Mouse (Mus musculus) heart, embryonic 14.5 days (tissue): Measurements from ENCODE around the gene Pcsk6. TPM values are rescaled to one million over a fixed set of nuclear protein-coding genes. Genes with fewer than 3 reads are reported as not detected.

Source experiments
- ATAC-seq: fragments of 200-750 bp; cut with Nextera tagmentation; 2 replicates; pipeline ENCODE4 v1.8.0; 2017; ENCODE audit warnings: low read depth, moderate TSS enrichment; ENCODE audit not compliant: insufficient number of reproducible peaks, insufficient read depth, low FRiP score
- H3K27ac ChIP-seq, 2 experiments: fragments of 200-500 bp in 1 of 2; fragments of 300-500 bp in 1 of 2; sonication (generic) in 1 of 2; replicated peaks in 1 of 2; 2 replicates each; pipeline ENCODE4 v1.5.1; 2012 to 2014; ENCODE audit warnings: low read depth in 2 of 2, low read length in 2 of 2, control low read depth in 1 of 2, mild to moderate bottlenecking in 1 of 2, mixed read lengths in 1 of 2; ENCODE audit not compliant: control insufficient read depth in 1 of 2, insufficient read depth in 1 of 2
- H3K27me3 ChIP-seq: fragments of 300-500 bp; sonication (generic); 2 replicates; pipeline ENCODE4 v1.6.1; 2014; ENCODE audit warnings: mild to moderate bottlenecking, low read length, control low read depth; ENCODE audit not compliant: control insufficient read depth, insufficient read depth
- H3K36me3 ChIP-seq: fragments of 300-500 bp; sonication (generic); 2 replicates; pipeline ENCODE4 v1.6.1; 2014; ENCODE audit warnings: mild to moderate bottlenecking, control low read depth, low read length, mixed read lengths; ENCODE audit not compliant: control insufficient read depth, insufficient read depth
- H3K4me1 ChIP-seq, 2 experiments: fragments of 200-500 bp in 1 of 2; fragments of 300-500 bp in 1 of 2; sonication (generic) in 1 of 2; 2 replicates each; pipeline ENCODE4 v1.6.1; 2012 to 2014; ENCODE audit warnings: low read length in 2 of 2, control low read depth in 1 of 2, mixed read lengths in 1 of 2; ENCODE audit not compliant: control insufficient read depth in 2 of 2, insufficient read depth in 2 of 2
- H3K4me2 ChIP-seq: fragments of 300-500 bp; sonication (generic); 2 replicates; pipeline ENCODE4 v1.6.1; 2014; ENCODE audit warnings: mild to moderate bottlenecking, low read length
- H3K4me3 ChIP-seq, 2 experiments: fragments of 200-500 bp in 1 of 2; fragments of 300-500 bp in 1 of 2; sonication (generic) in 1 of 2; 2 replicates each; pipeline ENCODE4 v1.5.1; 2012 to 2014; ENCODE audit warnings: low read length in 2 of 2, mild to moderate bottlenecking in 2 of 2, control low read depth in 1 of 2, low read depth in 1 of 2, moderate library complexity in 1 of 2; ENCODE audit not compliant: control insufficient read depth in 1 of 2, insufficient read depth in 1 of 2
- H3K9ac ChIP-seq: fragments of 300-500 bp; sonication (generic); 2 replicates; pipeline ENCODE4 v1.6.1; 2014; ENCODE audit warnings: mild to moderate bottlenecking, low read length
- H3K9me3 ChIP-seq: fragments of 300-500 bp; sonication (generic); 2 replicates; pipeline ENCODE4 v1.6.1; 2016; ENCODE audit warnings: low read length, control low read depth; ENCODE audit not compliant: control insufficient read depth
- WGBS: fragments of 180-500 bp; shearing (Covaris S2); extraction: QIAGEN DNeasy Blood & Tissue Kit; methylation state at CpG from one replicate; pipeline ENCODE4 v1.1.7; 2014; 5-methylcytosine and 5-hydroxymethylcytosine counted together
- polyA plus RNA-seq: library from polyadenylated mRNA; unstranded; fragments of >200 nt; fragmentation: Nextera tagmentation; extraction: Ambion mirVana; gene quantifications from 2 replicates; pipeline ENCODE4 v1.2.1, GENCODE M21; 2014

Pcsk6 gene
- polyA plus RNA-seq, 1 experiment from 2014 or later, result 3.0 TPM

DNA sequence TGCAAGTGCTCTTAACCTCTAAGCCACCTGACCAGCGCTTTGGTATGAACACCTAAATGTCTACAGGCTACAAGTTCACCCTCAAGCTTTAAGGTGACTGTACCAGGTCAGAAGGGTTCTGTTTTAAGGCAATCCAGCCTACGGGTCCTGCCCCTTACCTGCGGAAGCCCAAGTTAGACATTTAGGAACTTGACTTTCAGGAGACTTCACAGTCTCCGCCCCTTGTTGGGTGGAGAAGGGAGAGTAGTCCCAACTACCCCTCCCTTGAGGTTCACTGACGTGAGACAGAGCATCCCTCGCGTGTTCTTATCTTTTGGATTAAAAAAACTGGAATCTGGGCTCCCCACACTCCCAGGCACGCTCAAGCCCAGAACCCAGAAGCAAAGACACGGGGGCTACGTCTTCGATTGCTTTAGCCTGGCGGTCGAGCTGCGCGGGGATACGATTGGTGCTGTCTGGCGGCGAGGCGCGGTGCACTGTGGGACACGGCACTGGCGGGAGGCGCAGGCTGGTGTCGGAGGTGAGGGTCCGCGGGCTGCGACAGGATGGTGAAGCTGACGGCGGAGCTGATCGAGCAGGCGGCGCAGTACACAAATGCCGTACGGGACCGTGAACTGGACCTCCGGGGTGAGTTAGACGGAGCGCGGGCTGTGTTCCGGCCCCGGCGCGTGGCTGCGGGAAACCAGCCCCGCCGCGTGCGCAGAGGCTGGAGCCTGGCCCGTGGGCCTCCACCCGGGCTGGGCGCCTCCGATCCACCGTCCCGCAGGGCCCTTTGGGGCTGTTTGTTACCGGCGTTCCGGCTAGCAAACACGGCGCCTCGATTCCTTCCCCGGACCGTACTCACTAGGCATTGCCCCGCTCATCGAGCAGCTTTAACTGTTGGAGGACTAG, 198.8 kb downstream of the Pcsk6 start:
- Histone ChIP-seq H3K9ac (peak overlapping the region; percentile 91), H3K4me3 (peak overlapping the region; percentile 68 to 77), H3K4me1 (peaks cover 0 to 12% of the 10 kb centered on the region in 2 experiments; a peak in 2 of 4 replicates), H3K27me3 (no peaks in the 10 kb centered on the region), H3K36me3 (peaks cover 31% of the 10 kb centered on the region), H3K27ac (peak overlapping the region; percentile 34 to 78), H3K4me2 (peak overlapping the region; percentile 92), H3K9me3 (no peaks in the 10 kb centered on the region)
- under 1% methylated on average over 64 of the region's 64 CpGs for WGBS
- ATAC-seq, result peak; percentile 89

DNA sequence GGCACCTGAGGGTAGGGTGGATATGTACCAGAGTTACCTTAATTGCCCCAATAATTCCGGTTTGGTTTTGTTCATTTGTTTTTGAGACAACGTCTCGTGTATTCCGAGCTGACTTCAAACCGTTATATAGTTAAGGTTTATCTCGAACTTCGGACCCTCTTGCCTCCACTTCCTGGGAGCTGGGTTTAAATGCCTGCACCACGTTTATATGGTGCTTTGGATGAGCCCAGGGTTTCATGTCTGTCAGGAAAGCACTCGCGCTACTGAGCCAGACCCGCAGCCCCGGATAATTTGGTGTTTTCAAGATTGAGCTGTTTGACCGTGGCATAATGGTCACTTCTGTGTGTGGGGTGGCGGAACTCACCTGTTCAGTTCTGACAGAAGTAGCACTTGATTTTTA, 199.5 kb downstream of the Pcsk6 start:
- Histone ChIP-seq H3K36me3 (peaks cover 38% of the 10 kb centered on the region), H3K4me1 (peaks cover 0 to 12% of the 10 kb centered on the region in 2 experiments; a peak in 2 of 4 replicates), H3K27ac (peak overlapping the region in 1 of 2 experiments; percentile 34; a peak in 1 of 4 replicates), H3K9ac (peak overlapping the region; percentile 91), H3K4me3 (peak overlapping the region; percentile 68 to 77), H3K9me3 (no peaks in the 10 kb centered on the region), H3K4me2 (peak overlapping the region; percentile 92), H3K27me3 (no peaks in the 10 kb centered on the region)
- 2% methylated on average over 14 of the region's 14 CpGs for WGBS
- ATAC-seq, result no peak

GRCm38 (mm10) chr7:66076411-66076810, 214.9 kb downstream of the Pcsk6 start:
- Histone ChIP-seq H3K9ac (no peak overlapping the region), H3K4me2 (no peak overlapping the region), H3K27ac (no peak overlapping the region), H3K27me3 (no peaks in the 10 kb centered on the region), H3K4me3 (no peak overlapping the region), H3K9me3 (no peaks in the 10 kb centered on the region), H3K4me1 (peaks cover 3 to 13% of the 10 kb centered on the region in 2 experiments; a peak in 3 of 4 replicates), H3K36me3 (peaks cover 54% of the 10 kb centered on the region)
- ATAC-seq, result no peak
- WGBS, result 81% methylated on average over 2 of the region's 2 CpGs

DNA sequence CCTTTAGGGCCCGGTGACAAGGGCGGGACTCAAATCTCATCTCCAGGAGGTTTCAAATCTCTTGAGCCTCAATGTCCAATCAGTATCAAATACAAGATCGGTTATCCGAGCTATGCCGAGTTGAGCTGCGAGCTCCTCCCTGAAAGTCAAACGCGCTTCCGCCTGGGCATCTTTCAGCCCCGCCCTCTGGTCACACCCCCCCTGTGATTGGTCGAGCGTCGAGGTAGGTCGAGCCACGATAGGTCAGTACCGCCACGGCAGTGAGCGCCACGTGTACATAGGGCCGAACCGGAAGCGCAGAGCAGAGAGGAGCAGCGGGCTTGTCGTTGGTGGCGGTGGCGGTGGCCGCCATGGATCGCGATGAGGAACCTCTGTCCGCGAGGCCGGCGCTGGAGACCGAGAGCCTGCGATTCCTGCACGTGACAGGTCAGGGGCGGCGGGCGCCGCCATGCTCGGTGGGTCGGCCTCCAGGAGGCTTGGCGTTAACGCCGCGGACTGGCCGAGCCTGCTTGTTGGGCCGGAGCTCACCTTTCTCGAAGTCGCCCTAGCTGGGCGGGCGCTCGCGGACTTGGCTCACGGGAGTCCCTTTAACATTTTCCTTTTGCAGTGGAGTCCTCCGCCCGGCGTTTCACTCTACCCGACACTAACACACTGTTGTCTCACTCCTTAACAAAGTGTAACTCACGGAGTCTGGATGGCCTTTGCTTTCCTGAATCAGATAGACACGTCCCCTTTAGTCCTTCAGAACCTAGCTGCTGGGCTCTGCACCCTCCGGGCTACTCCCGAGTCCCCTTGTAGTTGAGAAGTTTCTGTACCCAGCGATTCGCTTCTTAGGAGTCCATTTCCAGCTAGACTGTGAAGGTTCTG, 218.1 kb downstream of the Pcsk6 start, which contains the start of gene Selenos:
Gene Selenos (plus strand): TSS at position 286 of the 867 bp plus-strand sequence.
- no peaks in the 10 kb centered on the region for H3K27me3 ChIP-seq
- under 1% methylated on average over 65 of the region's 65 CpGs for WGBS
- peak; percentile 99 for ATAC-seq
- peak within 1 kb of the TSS; percentile 88 for H3K9ac ChIP-seq
- peaks cover 48% of the 10 kb centered on the region for H3K36me3 ChIP-seq
- H3K9me3 ChIP-seq, result no peaks in the 10 kb centered on the region
- H3K4me1 ChIP-seq, result peaks cover 3 to 13% of the 10 kb centered on the region in 2 experiments; a peak in 3 of 4 replicates
- H3K27ac ChIP-seq, result peak within 1 kb of the TSS; percentile 62 to 78
- H3K4me3 ChIP-seq, result peak within 1 kb of the TSS; percentile 78 to 82
- peak within 1 kb of the TSS; percentile 87 for H3K4me2 ChIP-seq

- no peak for ATAC-seq
- Histone ChIP-seq H3K9ac (peak overlapping the region; percentile 88), H3K27ac (peak overlapping the region in 1 of 2 experiments; percentile 78; a peak in 1 of 4 replicates), H3K4me3 (peak overlapping the region; percentile 78 to 82), H3K4me1 (peaks cover 3 to 13% of the 10 kb centered on the region in 2 experiments; a peak in 3 of 4 replicates), H3K4me2 (peak overlapping the region; percentile 87), H3K9me3 (no peaks in the 10 kb centered on the region), H3K36me3 (peaks cover 48% of the 10 kb centered on the region), H3K27me3 (no peaks in the 10 kb centered on the region)
- WGBS, result 47% methylated on average over 5 of the region's 5 CpGs
Observed at GRCm38 (mm10) chr7:66080231-66080613, 218.7 kb downstream of the Pcsk6 start.

- Histone ChIP-seq H3K4me2 (no peak overlapping the region), H3K27me3 (no peaks in the 10 kb centered on the region), H3K4me1 (peaks cover 3 to 12% of the 10 kb centered on the region in 2 experiments; a peak in 3 of 4 replicates), H3K36me3 (peaks cover 68% of the 10 kb centered on the region), H3K9me3 (no peaks in the 10 kb centered on the region), H3K4me3 (no peak overlapping the region), H3K27ac (no peak overlapping the region), H3K9ac (no peak overlapping the region)
- ATAC-seq, result no peak
- 92% methylated on average over 6 of the region's 6 CpGs for WGBS
Observed at GRCm38 (mm10) chr7:66083757-66084156, 222.2 kb downstream of the Pcsk6 start.

DNA sequence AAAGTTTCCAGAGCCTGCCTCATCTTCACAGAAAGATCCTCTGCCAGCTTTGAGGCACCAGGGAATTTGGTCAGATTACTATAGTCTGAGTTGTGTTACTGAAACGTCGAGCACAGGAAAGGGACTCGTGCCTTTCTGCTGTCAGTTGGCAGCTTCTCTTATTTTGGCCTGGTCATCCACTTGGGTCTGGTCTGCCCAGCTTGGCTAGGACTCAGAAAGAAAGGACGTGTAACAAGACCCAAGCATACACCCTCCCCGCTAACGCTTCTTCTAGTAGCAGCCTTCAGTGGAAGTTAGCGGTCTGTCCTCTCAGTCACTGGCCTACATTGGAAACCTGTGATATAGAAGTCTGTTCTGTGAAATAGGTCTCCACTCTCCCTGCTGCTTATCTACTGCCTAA, 223.0 kb downstream of the Pcsk6 start:
- Histone ChIP-seq H3K4me3 (no peak overlapping the region), H3K27ac (no peak overlapping the region; a peak in 1 of 4 replicates), H3K9me3 (no peaks in the 10 kb centered on the region), H3K4me2 (no peak overlapping the region), H3K27me3 (no peaks in the 10 kb centered on the region), H3K9ac (no peak overlapping the region), H3K4me1 (peaks cover 3 to 10% of the 10 kb centered on the region in 2 experiments; a peak in 3 of 4 replicates), H3K36me3 (peaks cover 75% of the 10 kb centered on the region)
- WGBS, result 71% methylated on average over 7 of the region's 7 CpGs
- ATAC-seq, result no peak
